8 mouse cellular contexts compared by ENCODE assay signal in the genomic region with DNA sequence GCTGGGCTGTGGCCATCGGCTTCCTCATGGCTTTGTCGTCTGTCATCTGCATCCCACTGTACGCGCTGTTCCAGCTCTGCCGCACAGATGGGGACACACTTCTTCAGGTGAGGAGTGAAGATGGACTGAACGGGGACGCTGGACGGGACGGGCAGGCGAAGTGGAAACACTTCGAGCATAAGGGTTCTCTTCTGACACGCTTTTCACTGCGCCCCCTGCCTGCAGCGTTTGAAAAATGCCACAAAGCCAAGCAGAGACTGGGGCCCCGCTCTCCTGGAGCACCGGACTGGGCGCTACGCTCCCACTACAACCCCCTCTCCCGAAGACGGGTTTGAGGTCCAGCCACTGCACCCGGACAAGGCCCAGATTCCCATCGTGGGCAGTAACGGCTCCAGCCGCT. TPM values are rescaled to one million over a fixed set of nuclear protein-coding genes. Genes with fewer than 3 reads are reported as not detected.
DNase-seq lines count a peak whose midpoint lies in the region; ATAC-seq lines count a peak whose summit lies in the region.

No protein-coding gene starts in this region.

- H3K4me1 ChIP-seq in midbrain, embryonic 10.5 days, result peaks cover 50% of the 10 kb centered on the region
- H3K4me1 ChIP-seq in midbrain, embryonic 16.5 days (ENCODE audit: control insufficient read depth, insufficient read depth, low read length), result peaks cover 2% of the 10 kb centered on the region; the same call in 1 of the 2 replicates
- H3K4me1 ChIP-seq in forebrain, embryonic 16.5 days (replicated peaks; ENCODE audit: control insufficient read depth, insufficient read depth, low read length), result peaks cover 11% of the 10 kb centered on the region
- H3K4me1 ChIP-seq in hindbrain, embryonic 14.5 days (replicated peaks; ENCODE audit: control insufficient read depth, insufficient read depth, low read length), result no peaks in the 10 kb centered on the region
- peaks cover 79% of the 10 kb centered on the region for H3K4me1 ChIP-seq in liver, embryonic 13.5 days (replicated peaks)
- H3K4me1 ChIP-seq in neural tube, embryonic 11.5 days (ENCODE audit: control insufficient read depth, insufficient read depth, low read length), result peaks cover 6% of the 10 kb centered on the region

- no peak overlapping the region for H3K4me2 ChIP-seq in midbrain, embryonic 16.5 days (ENCODE audit: low read length)
- H3K4me2 ChIP-seq in forebrain, embryonic 16.5 days (ENCODE audit: low read length), result no peak overlapping the region
- no peak overlapping the region for H3K4me2 ChIP-seq in hindbrain, embryonic 14.5 days (replicated peaks)
- H3K4me2 ChIP-seq in liver, embryonic 13.5 days, result 0 out of 2 replicates have a peak overlapping the region, but pooled peaks have one; percentile 3
- no peak overlapping the region for H3K4me2 ChIP-seq in neural tube, embryonic 11.5 days (ENCODE audit: low read depth)

- DNase-seq in midbrain, embryonic 10.5 days (ENCODE audit: low spot score), result peak; percentile 68
- peak; percentile 59 for DNase-seq in brain, adult 2 months (ENCODE audit: low read depth, low spot score)
- DNase-seq in hindbrain, embryonic 14.5 days (ENCODE audit: low spot score), result peak; percentile 69
- peak; percentile 42 for DNase-seq in liver, embryonic 13.5 days
- peak; percentile 79 for DNase-seq in neural tube, embryonic 11.5 days (ENCODE audit: low spot score)
- no peak for DNase-seq in frontal cortex, postnatal 10 days (ENCODE audit: low spot score in 2 of 2)

- peak overlapping the region; percentile 24 for H3K4me3 ChIP-seq in midbrain, embryonic 10.5 days
- H3K4me3 ChIP-seq in midbrain, embryonic 16.5 days (ENCODE audit: low read depth, low read length), result no peak overlapping the region
- no peak overlapping the region for H3K4me3 ChIP-seq in forebrain, embryonic 16.5 days (replicated peaks; ENCODE audit: low read length)
- H3K4me3 ChIP-seq in hindbrain, embryonic 14.5 days (replicated peaks; ENCODE audit: low read length), result no peak overlapping the region
- no peak overlapping the region for H3K4me3 ChIP-seq in liver, embryonic 13.5 days (replicated peaks)
- no peak overlapping the region for H3K4me3 ChIP-seq in neural tube, embryonic 11.5 days (ENCODE audit: low read depth, low read length)

- 21% methylated on average over 24 of the region's 24 CpGs for WGBS in midbrain, embryonic 10.5 days
- 15% methylated on average over 24 of the region's 24 CpGs for WGBS in midbrain, embryonic 16.5 days
- WGBS in forebrain, embryonic 16.5 days, result 11% methylated on average over 24 of the region's 24 CpGs
- 15% methylated on average over 24 of the region's 24 CpGs for WGBS in hindbrain, embryonic 14.5 days
- 20% methylated on average over 24 of the region's 24 CpGs for WGBS in liver, embryonic 13.5 days (ENCODE audit: insufficient replicate concordance)
- 14% methylated on average over 24 of the region's 24 CpGs for WGBS in neural tube, embryonic 11.5 days

- H3K9me3 ChIP-seq in midbrain, embryonic 10.5 days (replicated peaks), result no peaks in the 10 kb centered on the region
- no peaks in the 10 kb centered on the region for H3K9me3 ChIP-seq in midbrain, embryonic 16.5 days (replicated peaks; ENCODE audit: control insufficient read depth, low read length, poor library complexity, severe bottlenecking)
- H3K9me3 ChIP-seq in forebrain, embryonic 16.5 days (ENCODE audit: control insufficient read depth, low read length), result no peaks in the 10 kb centered on the region
- no peaks in the 10 kb centered on the region for H3K9me3 ChIP-seq in hindbrain, embryonic 14.5 days (ENCODE audit: control insufficient read depth, low read length)
- H3K9me3 ChIP-seq in liver, embryonic 13.5 days (replicated peaks), result no peaks in the 10 kb centered on the region
- H3K9me3 ChIP-seq in neural tube, embryonic 11.5 days (ENCODE audit: control insufficient read depth, low read length), result no peaks in the 10 kb centered on the region

- no peak for ATAC-seq in midbrain, embryonic 16.5 days
- ATAC-seq in forebrain, embryonic 16.5 days, result peak; percentile 43
- no peak for ATAC-seq in hindbrain, embryonic 14.5 days (ENCODE audit: low FRiP score)
- ATAC-seq in liver, embryonic 13.5 days (ENCODE audit: low read depth), result no peak
- peak; percentile 17; the same call in 1 of the 2 replicates for ATAC-seq in neural tube, embryonic 11.5 days (ENCODE audit: insufficient read depth, low FRiP score, low TSS enrichment)

- peaks cover 23% of the 10 kb centered on the region for H3K27me3 ChIP-seq in midbrain, embryonic 10.5 days (ENCODE audit: low read depth, poor library complexity, severe bottlenecking)
- no peaks in the 10 kb centered on the region for H3K27me3 ChIP-seq in midbrain, embryonic 16.5 days (ENCODE audit: control insufficient read depth, insufficient read depth, low read depth, low read length)
- 0 out of 2 replicates have a peak, but pooled peaks cover 2% of the 10 kb centered on the region for H3K27me3 ChIP-seq in forebrain, embryonic 16.5 days (replicated peaks; ENCODE audit: control insufficient read depth, insufficient read depth, low read length)
- no peaks in the 10 kb centered on the region for H3K27me3 ChIP-seq in hindbrain, embryonic 14.5 days (ENCODE audit: control insufficient read depth, insufficient read depth, low read length)
- peaks cover 9% of the 10 kb centered on the region for H3K27me3 ChIP-seq in liver, embryonic 13.5 days
- H3K27me3 ChIP-seq in neural tube, embryonic 11.5 days (ENCODE audit: control insufficient read depth, insufficient read depth, low read length), result no peaks in the 10 kb centered on the region

- no peak overlapping the region for H3K9ac ChIP-seq in midbrain, embryonic 16.5 days (ENCODE audit: low read depth, low read length)
- no peak overlapping the region for H3K9ac ChIP-seq in forebrain, embryonic 16.5 days (replicated peaks; ENCODE audit: low read depth, low read length)
- no peak overlapping the region for H3K9ac ChIP-seq in hindbrain, embryonic 14.5 days
- no peak overlapping the region for H3K9ac ChIP-seq in liver, embryonic 13.5 days
- peak overlapping the region; percentile 3; the same call in 1 of the 2 replicates for H3K9ac ChIP-seq in neural tube, embryonic 11.5 days (ENCODE audit: low read length)

- H3K36me3 ChIP-seq in midbrain, embryonic 10.5 days, result no peaks in the 10 kb centered on the region
- no peaks in the 10 kb centered on the region for H3K36me3 ChIP-seq in midbrain, embryonic 16.5 days (ENCODE audit: control insufficient read depth, insufficient read depth, low read length)
- no peaks in the 10 kb centered on the region for H3K36me3 ChIP-seq in forebrain, embryonic 16.5 days (ENCODE audit: control insufficient read depth, insufficient read depth)
- peaks cover under 1% of the 10 kb centered on the region for H3K36me3 ChIP-seq in hindbrain, embryonic 14.5 days (replicated peaks; ENCODE audit: control insufficient read depth, insufficient read depth)
- H3K36me3 ChIP-seq in liver, embryonic 13.5 days, result peaks cover 79% of the 10 kb centered on the region
- H3K36me3 ChIP-seq in neural tube, embryonic 11.5 days (ENCODE audit: control insufficient read depth, insufficient read depth, low read length), result no peaks in the 10 kb centered on the region

- peak overlapping the region; percentile 67 for H3K27ac ChIP-seq in midbrain, embryonic 10.5 days (replicated peaks)
- no peak overlapping the region for H3K27ac ChIP-seq in midbrain, embryonic 16.5 days (ENCODE audit: low read length)
- H3K27ac ChIP-seq in forebrain, embryonic 16.5 days (ENCODE audit: low read length), result no peak overlapping the region
- H3K27ac ChIP-seq in hindbrain, embryonic 14.5 days, result no peak overlapping the region
- peak overlapping the region; percentile 24; the same call in 1 of the 2 replicates for H3K27ac ChIP-seq in liver, embryonic 13.5 days
- no peak overlapping the region for H3K27ac ChIP-seq in neural tube, embryonic 11.5 days (ENCODE audit: low read depth, low read length)

RNA-seq across cellular contexts. Expression of a gene that starts 4.5 kb away (rescaled TPM):
- polyA plus RNA-seq in midbrain, embryonic 10.5 days (2016; fragmentation: Nextera tagmentation; extraction: Ambion mirVana), result 1.1 and 2.2 TPM in 2 replicates
- 2.3 and 2.4 TPM in 2 replicates for polyA plus RNA-seq in midbrain, embryonic 16.5 days (2015; fragmentation: Nextera tagmentation; extraction: Ambion mirVana)
- polyA plus RNA-seq in forebrain, embryonic 16.5 days (2015; fragmentation: Nextera tagmentation; extraction: Ambion mirVana), result 2.0 and 2.4 TPM in 2 replicates
- 2.5 and 3.9 TPM in 2 replicates for polyA plus RNA-seq in hindbrain, embryonic 14.5 days (2014; fragmentation: Nextera tagmentation; extraction: Ambion mirVana)
- 1.0 and 1.1 TPM in 2 replicates for polyA plus RNA-seq in liver, embryonic 13.5 days (2015; fragmentation: Nextera tagmentation; extraction: Ambion mirVana)
- 0.81 and 1.8 TPM in 2 replicates for polyA plus RNA-seq in neural tube, embryonic 11.5 days (2014; fragmentation: Nextera tagmentation; extraction: Ambion mirVana)

RNA-seq across cellular contexts. Expression of a gene that starts 15.5 kb away (rescaled TPM):
- 24.8 and 27.9 TPM in 2 replicates for polyA plus RNA-seq in midbrain, embryonic 10.5 days (2016; fragmentation: Nextera tagmentation; extraction: Ambion mirVana)
- polyA plus RNA-seq in midbrain, embryonic 16.5 days (2015; fragmentation: Nextera tagmentation; extraction: Ambion mirVana), result 58.8 and 65.5 TPM in 2 replicates
- 47.8 and 47.9 TPM in 2 replicates for polyA plus RNA-seq in forebrain, embryonic 16.5 days (2015; fragmentation: Nextera tagmentation; extraction: Ambion mirVana)
- 78.0 and 81.4 TPM in 2 replicates for polyA plus RNA-seq in hindbrain, embryonic 14.5 days (2014; fragmentation: Nextera tagmentation; extraction: Ambion mirVana)
- 1.8 and 1.9 TPM in 2 replicates for polyA plus RNA-seq in liver, embryonic 13.5 days (2015; fragmentation: Nextera tagmentation; extraction: Ambion mirVana)
- polyA plus RNA-seq in neural tube, embryonic 11.5 days (2014; fragmentation: Nextera tagmentation; extraction: Ambion mirVana), result 30.9 and 32.1 TPM in 2 replicates

RNA-seq across cellular contexts. Expression of a gene that starts 19.3 kb away (rescaled TPM):
- 193 and 213 TPM in 2 replicates for polyA plus RNA-seq in midbrain, embryonic 10.5 days (2016; fragmentation: Nextera tagmentation; extraction: Ambion mirVana)
- 581 and 673 TPM in 2 replicates for polyA plus RNA-seq in midbrain, embryonic 16.5 days (2015; fragmentation: Nextera tagmentation; extraction: Ambion mirVana)
- polyA plus RNA-seq in forebrain, embryonic 16.5 days (2015; fragmentation: Nextera tagmentation; extraction: Ambion mirVana), result 426 and 531 TPM in 2 replicates
- polyA plus RNA-seq in hindbrain, embryonic 14.5 days (2014; fragmentation: Nextera tagmentation; extraction: Ambion mirVana), result 589 and 599 TPM in 2 replicates
- 158 and 159 TPM in 2 replicates for polyA plus RNA-seq in liver, embryonic 13.5 days (2015; fragmentation: Nextera tagmentation; extraction: Ambion mirVana)
- polyA plus RNA-seq in neural tube, embryonic 11.5 days (2014; fragmentation: Nextera tagmentation; extraction: Ambion mirVana), result 235 and 249 TPM in 2 replicates

RNA-seq across cellular contexts. Expression of a gene that starts 24.0 kb away (rescaled TPM):
- polyA plus RNA-seq in midbrain, embryonic 10.5 days (2016; fragmentation: Nextera tagmentation; extraction: Ambion mirVana), result 27.9 and 30.9 TPM in 2 replicates
- polyA plus RNA-seq in midbrain, embryonic 16.5 days (2015; fragmentation: Nextera tagmentation; extraction: Ambion mirVana), result 21.2 and 23.1 TPM in 2 replicates
- 29.8 and 30.1 TPM in 2 replicates for polyA plus RNA-seq in forebrain, embryonic 16.5 days (2015; fragmentation: Nextera tagmentation; extraction: Ambion mirVana)
- polyA plus RNA-seq in hindbrain, embryonic 14.5 days (2014; fragmentation: Nextera tagmentation; extraction: Ambion mirVana), result 22.9 and 25.1 TPM in 2 replicates
- polyA plus RNA-seq in liver, embryonic 13.5 days (2015; fragmentation: Nextera tagmentation; extraction: Ambion mirVana), result 9.8 and 10.5 TPM in 2 replicates
- 23.8 and 25.0 TPM in 2 replicates for polyA plus RNA-seq in neural tube, embryonic 11.5 days (2014; fragmentation: Nextera tagmentation; extraction: Ambion mirVana)

RNA-seq across cellular contexts. Expression of a gene that starts 33.5 kb away (rescaled TPM):
- 6.7 and 8.6 TPM in 2 replicates for polyA plus RNA-seq in midbrain, embryonic 10.5 days (2016; fragmentation: Nextera tagmentation; extraction: Ambion mirVana)
- polyA plus RNA-seq in midbrain, embryonic 16.5 days (2015; fragmentation: Nextera tagmentation; extraction: Ambion mirVana), result 32.2 and 45.9 TPM in 2 replicates
- 12.0 and 16.2 TPM in 2 replicates for polyA plus RNA-seq in forebrain, embryonic 16.5 days (2015; fragmentation: Nextera tagmentation; extraction: Ambion mirVana)
- 33.7 and 37.1 TPM in 2 replicates for polyA plus RNA-seq in hindbrain, embryonic 14.5 days (2014; fragmentation: Nextera tagmentation; extraction: Ambion mirVana)
- 45.2 TPM in 2 replicates for polyA plus RNA-seq in liver, embryonic 13.5 days (2015; fragmentation: Nextera tagmentation; extraction: Ambion mirVana)
- 7.4 and 8.4 TPM in 2 replicates for polyA plus RNA-seq in neural tube, embryonic 11.5 days (2014; fragmentation: Nextera tagmentation; extraction: Ambion mirVana)

Comparison
In these comparisons a context has a peak if more than half of its experiments do, and no peak if none do; other contexts are left out.
1. H3K27ac ChIP-seq: peak in midbrain, embryonic 10.5 days (single experiment) and liver, embryonic 13.5 days (single experiment); none in midbrain, embryonic 16.5 days (single experiment), forebrain, embryonic 16.5 days (single experiment), hindbrain, embryonic 14.5 days (single experiment) and neural tube, embryonic 11.5 days (single experiment).
2. DNase-seq: peak in midbrain, embryonic 10.5 days (single experiment), brain, adult 2 months (single experiment), hindbrain, embryonic 14.5 days (single experiment), liver, embryonic 13.5 days (single experiment) and neural tube, embryonic 11.5 days (single experiment); none in frontal cortex, postnatal 10 days (0 of 2).
3. ATAC-seq: peak in forebrain, embryonic 16.5 days (single experiment) and neural tube, embryonic 11.5 days (single experiment); none in midbrain, embryonic 16.5 days (single experiment), hindbrain, embryonic 14.5 days (single experiment) and liver, embryonic 13.5 days (single experiment).